Mouse (Mus musculus): ENCODE results near the gene Mbd3.
A peak's percentile ranks its signal among the peaks of the same experiment; 100 is the strongest.
"Not testable (repeated sequence)": the region's sequence is repeated elsewhere in the genome, so short reads cannot be mapped to it uniquely, and the experiment has no call there.

Gene Mbd3

GRCm38 (mm10) chr10:80369995-80370747, 29.2 kb downstream of the Mbd3 start:
- DNase-seq (ENCODE audit: low read depth), result no peak

GRCm38 (mm10) chr10:80368392-80368791, 31.0 kb downstream of the Mbd3 start:
- DNase-seq (ENCODE audit: low read depth), result no peak

DNA sequence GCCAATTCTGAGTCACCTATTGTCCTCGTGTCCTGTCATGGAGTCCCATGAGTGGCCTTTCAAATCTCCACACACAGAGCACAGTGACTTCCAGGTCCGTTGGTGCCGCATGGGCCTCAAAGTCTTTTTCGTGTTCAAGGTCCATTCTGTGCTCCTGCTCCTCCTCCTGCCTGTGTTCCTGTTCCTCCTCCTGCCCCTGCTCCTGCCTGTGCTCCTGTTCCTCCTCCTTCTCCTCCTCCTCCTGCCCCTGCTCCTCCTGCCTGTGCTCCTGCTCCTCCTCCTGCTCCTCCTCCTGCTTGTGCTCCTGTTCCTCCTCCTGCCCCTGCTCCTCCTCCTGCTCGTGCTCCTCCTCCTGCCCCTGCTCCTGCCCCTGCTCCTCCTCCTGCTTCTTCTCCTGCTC, 31.4 kb downstream of the Mbd3 start:
- no peak for DNase-seq (ENCODE audit: low read depth)

GRCm38 (mm10) chr10:80365736-80366135, 33.6 kb downstream of the Mbd3 start:
- DNase-seq (ENCODE audit: low read depth), result no peak

- no peak for DNase-seq (ENCODE audit: low read depth)
Observed at GRCm38 (mm10) chr10:80363734-80364133, 35.6 kb downstream of the Mbd3 start.

GRCm38 (mm10) chr10:80357994-80358639, 41.2 kb downstream of the Mbd3 start:
- no peak for DNase-seq (ENCODE audit: low read depth)

DNA sequence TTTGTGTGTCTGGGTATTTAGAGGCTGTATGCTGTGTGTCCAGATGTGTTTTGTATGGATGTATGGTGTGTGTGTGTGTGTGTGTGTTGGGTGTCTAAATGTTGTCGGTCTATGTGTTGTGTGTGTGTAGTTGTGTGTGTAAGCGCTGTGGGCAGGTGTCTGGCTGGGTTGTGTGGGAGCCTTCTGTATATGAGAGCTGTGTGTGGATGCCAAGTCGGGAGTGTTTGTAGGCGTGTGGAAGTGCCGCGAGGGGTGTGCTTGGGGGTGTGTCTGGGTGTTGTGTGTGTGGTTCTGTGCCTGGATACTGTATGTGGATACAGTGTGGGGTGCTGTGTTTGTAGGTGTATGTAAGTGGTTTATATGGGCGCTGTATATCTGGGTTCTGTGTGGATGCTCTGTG, 42.0 kb downstream of the Mbd3 start:
- no peak for DNase-seq (ENCODE audit: low read depth)

- no peak for DNase-seq (ENCODE audit: low read depth)
Observed at GRCm38 (mm10) chr10:80356737-80357136, 42.6 kb downstream of the Mbd3 start.

DNA sequence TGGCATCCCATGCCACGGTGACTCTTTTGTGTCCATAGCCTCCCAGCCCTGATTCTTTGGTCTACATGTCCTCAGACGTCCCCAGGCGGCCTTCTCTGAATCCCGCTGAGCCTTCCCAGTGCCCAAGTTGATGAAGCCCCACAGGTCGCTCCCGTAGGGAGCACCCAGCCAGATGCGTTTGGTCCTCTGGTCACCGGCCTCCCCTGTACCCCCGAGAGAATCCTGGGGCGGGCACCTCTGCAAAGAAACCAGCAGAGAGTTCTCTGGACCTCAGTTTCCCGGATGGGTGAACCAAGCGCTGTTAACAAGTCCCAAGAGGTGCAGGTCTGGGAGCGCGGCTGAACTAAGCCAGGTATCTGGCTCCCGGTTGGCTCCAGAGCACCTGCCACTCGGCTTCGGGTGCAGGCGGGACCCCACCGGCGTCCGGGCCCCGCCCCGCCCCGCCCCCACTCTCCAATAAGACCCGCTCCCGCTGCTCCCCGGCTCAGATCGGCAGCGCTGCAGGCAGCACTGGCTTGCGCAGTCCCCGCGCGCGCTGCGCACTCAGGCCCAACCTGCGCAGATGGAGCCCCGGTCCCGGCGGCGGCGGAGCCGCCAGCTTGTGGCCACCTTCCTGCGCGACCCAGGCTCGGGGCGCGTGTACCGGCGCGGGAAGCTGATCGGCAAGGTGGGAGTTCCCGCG, 43.2 kb downstream of the Mbd3 start, which contains the start of gene Plk5:
Gene Plk5, plus strand, starts transcription at position 459 of the 682 bp plus-strand sequence.
- no peak for DNase-seq (ENCODE audit: low read depth)

GRCm38 (mm10) chr10:80355431-80355830, 43.9 kb downstream of the Mbd3 start:
- DNase-seq (ENCODE audit: low read depth), result no peak

- no peak for DNase-seq (ENCODE audit: low read depth)
Observed at GRCm38 (mm10) chr10:80352727-80353126, 46.6 kb downstream of the Mbd3 start.

- no peak for DNase-seq (ENCODE audit: low read depth)
Observed at GRCm38 (mm10) chr10:80351896-80352295, 47.5 kb downstream of the Mbd3 start.

- peak; percentile 84 for DNase-seq (ENCODE audit: low read depth)
Observed at GRCm38 (mm10) chr10:80350292-80350691, 49.1 kb downstream of the Mbd3 start.

- DNase-seq (ENCODE audit: low read depth), result no peak
Observed at GRCm38 (mm10) chr10:80348981-80349380, 50.4 kb downstream of the Mbd3 start.

DNA sequence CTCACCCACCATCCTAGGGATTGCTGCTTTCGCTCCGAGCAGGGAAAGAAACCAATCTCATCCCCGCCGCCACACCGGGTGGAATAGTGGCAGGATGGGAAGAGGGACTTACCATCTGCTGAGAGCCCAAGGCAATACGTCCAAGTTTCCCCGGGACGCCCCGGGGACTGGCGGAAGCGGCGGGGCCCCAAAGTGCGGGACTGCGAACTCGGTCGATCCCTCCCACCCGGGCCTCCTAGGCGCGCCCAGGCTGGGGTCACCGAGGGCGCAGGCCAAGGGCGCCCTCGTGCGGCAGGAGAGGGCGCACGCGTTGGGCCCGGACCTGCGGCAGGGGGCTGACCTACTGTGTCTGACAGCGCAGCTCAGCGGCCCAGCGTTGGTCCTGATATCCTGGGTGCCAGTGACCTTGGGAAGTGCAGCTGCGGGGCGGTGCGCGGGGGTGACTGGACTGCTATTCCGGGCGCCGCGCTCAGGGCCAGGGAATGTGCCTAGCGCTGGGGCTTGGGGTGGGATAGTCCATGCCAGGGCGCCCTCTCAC, 51.0 kb downstream of the Mbd3 start, which contains the start of gene Adamtsl5:
Gene Adamtsl5, minus strand, starts transcription at position 169 of the 538 bp plus-strand sequence.
- DNase-seq (ENCODE audit: low read depth), result peak; percentile 77

- no peak for DNase-seq (ENCODE audit: low read depth)
Observed at GRCm38 (mm10) chr10:80347514-80347967, 51.8 kb downstream of the Mbd3 start.

DNA sequence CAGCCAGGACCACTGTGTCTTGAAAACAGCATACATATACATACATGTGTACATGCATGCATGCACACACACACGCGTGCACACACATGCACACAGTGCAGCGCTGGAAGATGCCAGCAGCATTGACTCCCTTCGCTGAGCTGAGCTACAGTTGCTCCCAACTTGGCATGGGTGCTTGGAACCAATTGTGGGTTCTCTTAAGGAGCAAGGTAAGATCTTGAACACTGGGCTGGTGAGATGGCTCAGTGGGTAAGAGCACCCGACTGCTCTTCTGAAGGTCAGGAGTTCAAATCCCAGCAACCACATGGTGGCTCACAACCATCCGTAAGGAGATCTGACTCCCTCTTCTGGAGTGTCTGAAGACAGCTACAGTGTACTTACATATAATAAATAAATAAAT, 53.4 kb downstream of the Mbd3 start:
- not testable (repeated sequence) for DNase-seq (ENCODE audit: low read depth)

GRCm38 (mm10) chr10:80345122-80345521, 54.2 kb downstream of the Mbd3 start:
- DNase-seq (ENCODE audit: low read depth), result no peak

GRCm38 (mm10) chr10:80344131-80344661, 55.2 kb downstream of the Mbd3 start:
- peak; percentile 85 for DNase-seq (ENCODE audit: low read depth)

DNA sequence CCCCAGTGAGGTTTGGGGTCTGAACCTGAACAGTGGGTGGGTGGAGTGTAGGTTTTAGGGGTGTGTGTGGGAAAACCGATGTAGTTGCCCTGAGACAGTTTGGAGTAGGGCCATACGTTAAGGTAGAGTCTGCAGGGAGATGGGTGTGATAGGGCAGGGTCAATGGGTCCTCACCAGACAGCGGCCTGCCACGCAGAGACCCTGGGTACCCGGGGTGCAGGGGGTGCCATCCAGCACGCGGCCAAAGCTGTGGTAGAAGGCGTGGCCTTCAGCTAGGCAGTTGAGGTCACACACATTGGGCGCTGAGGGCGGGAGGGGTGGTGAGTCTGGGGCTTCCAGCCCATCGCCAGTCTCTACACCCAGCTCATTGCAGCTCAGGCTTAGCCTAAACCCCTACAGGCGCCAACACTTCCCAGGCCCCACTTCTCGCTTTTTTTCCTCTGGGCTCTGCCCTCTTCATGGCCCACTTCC, 55.9 kb downstream of the Mbd3 start:
- no peak for DNase-seq (ENCODE audit: low read depth)

GRCm38 (mm10) chr10:80342749-80343424, 56.5 kb downstream of the Mbd3 start:
- no peak for DNase-seq (ENCODE audit: low read depth)

All from c-Kit-positive CD71-positive TER-119-negative erythroid progenitor cells, embryonic 14.5 days (primary cell).